Mouse (Mus musculus) forebrain, embryonic 11.5 days (tissue): ENCODE measurements around the gene Cpne4. TPM values are rescaled to one million over a fixed set of nuclear protein-coding genes. Genes with fewer than 3 reads are reported as not detected.

Experiments used
- ATAC-seq: fragments of 200-750 bp; cut with Nextera tagmentation; replicated peaks from 2 replicates; pipeline ENCODE4 v1.8.0; 2017; ENCODE audit warnings: moderate TSS enrichment; ENCODE audit not compliant: low FRiP score
- DNase-seq: peaks from one replicate; pipeline ENCODE4 v3.0.0-alpha.2; 2017; ENCODE audit warnings: low spot score
- H3K27ac ChIP-seq: fragments of 300-500 bp; sonication (generic); 2 replicates; pipeline ENCODE4 v1.5.1; 2014; ENCODE audit warnings: low read depth, low read length
- H3K27me3 ChIP-seq: fragments of 300-500 bp; sonication (generic); 2 replicates; pipeline ENCODE4 v1.6.1; 2014; ENCODE audit warnings: mild to moderate bottlenecking, low read length, mixed read lengths; ENCODE audit not compliant: control insufficient read depth, insufficient read depth
- H3K36me3 ChIP-seq: fragments of 300-500 bp; sonication (generic); 2 replicates; pipeline ENCODE4 v1.6.1; 2014; ENCODE audit warnings: mild to moderate bottlenecking, low read length, moderate library complexity, mixed read lengths; ENCODE audit not compliant: control insufficient read depth, insufficient read depth
- H3K4me1 ChIP-seq: fragments of 300-500 bp; sonication (generic); replicated peaks from 2 replicates; pipeline ENCODE4 v1.6.1; 2014; ENCODE audit warnings: low read length, mixed read lengths; ENCODE audit not compliant: control insufficient read depth, insufficient read depth
- H3K4me2 ChIP-seq: fragments of 300-500 bp; sonication (generic); 2 replicates; pipeline ENCODE4 v1.6.1; 2014; ENCODE audit warnings: low read depth, mild to moderate bottlenecking, low read length, moderate library complexity, mixed read lengths; ENCODE audit not compliant: severe bottlenecking
- H3K4me3 ChIP-seq: fragments of 300-500 bp; sonication (generic); 2 replicates; pipeline ENCODE4 v1.5.1; 2014; ENCODE audit warnings: low read depth, low read length
- H3K9ac ChIP-seq: fragments of 300-500 bp; sonication (generic); 2 replicates; pipeline ENCODE4 v1.6.1; 2014; ENCODE audit warnings: low read length
- H3K9me3 ChIP-seq: fragments of 300-500 bp; sonication (generic); 2 replicates; pipeline ENCODE4 v1.6.1; 2016; ENCODE audit warnings: low read length, mixed read lengths; ENCODE audit not compliant: control insufficient read depth
- WGBS: fragments of 180-500 bp; shearing (Covaris S2); extraction: QIAGEN DNeasy Blood & Tissue Kit; methylation state at CpG from one replicate; pipeline ENCODE4 v1.1.7; 2014; 5-methylcytosine and 5-hydroxymethylcytosine counted together
- microRNA-seq: library from miRNA; unstranded; fragments of <30 nt; microRNA quantifications from one replicate; pipeline ENCODE4, GENCODE M21; 2016; ENCODE audit not compliant: insufficient number of aligned reads
- polyA plus RNA-seq: library from polyadenylated mRNA; unstranded; fragments of >200 nt; fragmentation: Nextera tagmentation; extraction: Ambion mirVana; gene quantifications from 2 replicates; pipeline ENCODE4 v1.2.1, GENCODE M21; 2014

Gene Cpne4
- polyA plus RNA-seq, 1 experiment from 2014 or later = 0.25 TPM

DNA sequence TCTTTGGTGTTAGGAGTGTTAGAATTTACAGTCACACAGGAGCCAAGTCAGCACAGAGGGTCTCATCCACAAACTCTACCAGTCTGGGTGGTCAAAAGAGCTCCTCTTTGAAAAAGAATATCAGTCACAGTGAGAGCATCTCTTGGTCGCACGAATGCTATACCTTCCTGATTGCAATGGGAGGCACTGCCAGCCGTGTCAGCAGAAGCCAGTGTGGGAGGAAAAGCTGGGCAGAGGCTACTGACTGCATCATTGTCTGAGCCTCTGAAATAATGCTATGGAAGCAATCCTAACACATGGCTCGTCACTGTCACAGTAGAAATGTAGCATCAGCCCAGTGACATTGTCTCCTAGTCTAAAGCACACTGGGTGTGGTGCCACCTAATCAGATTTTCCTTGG is 531.4 kb downstream of the Cpne4 start:
- Histone ChIP-seq H3K9ac (no peak overlapping the region), H3K4me2 (no peak overlapping the region), H3K27ac (no peak overlapping the region), H3K27me3 (no peaks in the 10 kb centered on the region), H3K4me3 (no peak overlapping the region), H3K9me3 (no peaks in the 10 kb centered on the region), H3K36me3 (no peaks in the 10 kb centered on the region; the same call in 1 of the 2 replicates), H3K4me1 (no peaks in the 10 kb centered on the region)
- DNase-seq (no peak), ATAC-seq (no peak)
- WGBS = 95% methylated on average over 4 of the region's 4 CpGs

DNA sequence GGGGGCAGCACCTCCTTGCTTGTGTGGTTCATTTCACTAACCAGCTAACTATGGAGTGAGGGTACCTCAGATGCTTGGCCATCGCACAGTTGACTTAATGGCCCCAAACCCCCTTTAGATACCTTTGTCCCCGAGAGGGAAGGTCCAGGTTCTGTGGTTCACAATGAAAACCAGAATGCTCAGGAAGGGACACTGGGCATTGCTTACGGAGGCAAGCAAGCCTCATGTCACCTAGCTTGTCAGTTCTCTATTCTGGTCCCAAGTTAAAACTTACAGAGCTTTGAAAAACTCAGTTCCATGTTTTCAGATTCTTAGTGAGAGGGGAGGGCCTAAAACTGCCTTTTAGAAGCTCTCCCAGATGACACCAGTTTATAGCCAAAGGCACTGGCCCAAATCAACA is 533.2 kb downstream of the Cpne4 start:
- DNase-seq = no peak
- Histone ChIP-seq H3K9ac (no peak overlapping the region), H3K27me3 (no peaks in the 10 kb centered on the region), H3K36me3 (no peaks in the 10 kb centered on the region; the same call in 1 of the 2 replicates), H3K27ac (no peak overlapping the region), H3K4me1 (no peaks in the 10 kb centered on the region), H3K4me3 (no peak overlapping the region), H3K9me3 (no peaks in the 10 kb centered on the region), H3K4me2 (no peak overlapping the region)
- WGBS = 92% methylated on average over 3 of the region's 3 CpGs
- no peak for ATAC-seq

Small RNA genes lying within 50 kb of the gene (microRNA-seq; reads per million reads assigned to microRNA genes)
- not detected for gene Gm23391

Other genes with a start within 250 kb of the Cpne4 start
- 0.31 and 0.40 TPM in 2 replicates for gene Acpp, start 209.5 kb upstream of the Cpne4 start, polyA plus RNA-seq